Mouse (Mus musculus) erythroblast, adult 5-6 weeks (primary cell): ENCODE results near the gene Gfer. TPM values are rescaled to one million over a fixed set of nuclear protein-coding genes. Genes with fewer than 3 reads are reported as not detected.

ENCODE experiments used
- ATAC-seq: replicated peaks from 2 replicates; pipeline ENCODE4 v1.8.0; 2016; ENCODE audit warnings: moderate number of reproducible peaks, mild to moderate bottlenecking, moderate TSS enrichment, inconsistent platforms; ENCODE audit not compliant: poor library complexity, low FRiP score, severe bottlenecking
- total RNA-seq, 2 experiments: library from RNA; stranded (forward) in 1 of 2; stranded (reverse) in 1 of 2; fragments of 150-400 nt in 1 of 2; fragments of 200-764, 138-1000 nt in 1 of 2; gene quantifications; 2 replicates each; pipeline versions ENCODE4 v1.2.3 to v1.2.4; 2015 to 2017; ENCODE audit warnings: low replicate concordance in 2 of 2

Gene Gfer
- total RNA-seq, 2 experiments from 2014 or later, result 2.7 to 3.0 TPM

GRCm38 (mm10) chr17:24651835-24652234 is 44.1 kb downstream of the Gfer start:
- ATAC-seq, result no peak

- no peak for ATAC-seq
Measured at GRCm38 (mm10) chr17:24650766-24651165, 45.2 kb downstream of the Gfer start.

GRCm38 (mm10) chr17:24650070-24650616 is 45.8 kb downstream of the Gfer start, which contains the start of gene Slc9a3r2:
Gene Slc9a3r2, minus strand, starts transcription at chr17:24650327.
- no peak for ATAC-seq

- no peak for ATAC-seq
Measured at GRCm38 (mm10) chr17:24649581-24650069, 46.3 kb downstream of the Gfer start.

- ATAC-seq, result no peak
Measured at GRCm38 (mm10) chr17:24648731-24649377, 47.1 kb downstream of the Gfer start.

- no peak for ATAC-seq
Measured at GRCm38 (mm10) chr17:24647493-24647892, 48.5 kb downstream of the Gfer start.

GRCm38 (mm10) chr17:24646381-24646780 is 49.6 kb downstream of the Gfer start:
- ATAC-seq, result no peak

- no peak for ATAC-seq
Measured at GRCm38 (mm10) chr17:24645916-24646315, 50.0 kb downstream of the Gfer start.

- no peak for ATAC-seq
Measured at GRCm38 (mm10) chr17:24644875-24645721, 50.9 kb downstream of the Gfer start.

GRCm38 (mm10) chr17:24644030-24644715 is 51.8 kb downstream of the Gfer start:
- no peak for ATAC-seq

Other genes starting within 250 kb of the Gfer start
Only the 30 nearest of the 32 such genes appear.
- gene Pgp, start 225.8 kb downstream of the Gfer start, total RNA-seq (2015; ENCODE audit: low replicate concordance), result 14.2 and 20.2 TPM in 2 replicates
- 6.1 and 8.1 TPM in 2 replicates for gene Pgp, start 225.8 kb downstream of the Gfer start, total RNA-seq (2017; ENCODE audit: low replicate concordance)
- 1.7 TPM in 1 of 2 replicates, not detected in the other for gene Bricd5, start 222.3 kb downstream of the Gfer start, total RNA-seq (2015; ENCODE audit: low replicate concordance)
- 1.1 TPM in 1 of 2 replicates, not detected in the other for gene Bricd5, start 222.3 kb downstream of the Gfer start, total RNA-seq (2017; ENCODE audit: low replicate concordance)
- 5.9 and 15.8 TPM in 2 replicates for gene Mlst8, start 217.1 kb downstream of the Gfer start, total RNA-seq (2015; ENCODE audit: low replicate concordance)
- gene Mlst8, start 217.1 kb downstream of the Gfer start, total RNA-seq (2017; ENCODE audit: low replicate concordance), result 5.5 and 8.2 TPM in 2 replicates
- gene Caskin1, start 207.6 kb downstream of the Gfer start, total RNA-seq (2015; ENCODE audit: low replicate concordance), result not detected in 2 replicates
- gene Caskin1, start 207.6 kb downstream of the Gfer start, total RNA-seq (2017; ENCODE audit: low replicate concordance), result not detected in 2 replicates
- 11.9 and 13.2 TPM in 2 replicates for gene Traf7, start 168.2 kb downstream of the Gfer start, total RNA-seq (2015; ENCODE audit: low replicate concordance)
- gene Traf7, start 168.2 kb downstream of the Gfer start, total RNA-seq (2017; ENCODE audit: low replicate concordance), result 24.2 and 45.2 TPM in 2 replicates
- not detected in 2 replicates for gene Rab26, start 161.9 kb downstream of the Gfer start, total RNA-seq (2015; ENCODE audit: low replicate concordance)
- gene Rab26, start 161.9 kb downstream of the Gfer start, total RNA-seq (2017; ENCODE audit: low replicate concordance), result not detected in 2 replicates
- 1.5 and 6.1 TPM in 2 replicates for gene Pkd1, start 146.3 kb downstream of the Gfer start, total RNA-seq (2015; ENCODE audit: low replicate concordance)
- gene Pkd1, start 146.3 kb downstream of the Gfer start, total RNA-seq (2017; ENCODE audit: low replicate concordance), result 3.8 and 16.2 TPM in 2 replicates
- gene Tsc2, start 63.5 kb downstream of the Gfer start, total RNA-seq (2015; ENCODE audit: low replicate concordance), result 16.3 and 75.9 TPM in 2 replicates
- gene Tsc2, start 63.5 kb downstream of the Gfer start, total RNA-seq (2017; ENCODE audit: low replicate concordance), result 8.6 and 9.0 TPM in 2 replicates
- 1.0 TPM in 1 of 2 replicates, not detected in the other for gene Nthl1, start 63.5 kb downstream of the Gfer start, total RNA-seq (2015; ENCODE audit: low replicate concordance)
- 0.56 and 0.85 TPM in 2 replicates for gene Nthl1, start 63.5 kb downstream of the Gfer start, total RNA-seq (2017; ENCODE audit: low replicate concordance)
- gene Slc9a3r2, start 45.8 kb downstream of the Gfer start, total RNA-seq (2015; ENCODE audit: low replicate concordance), result 0.38 TPM in 1 of 2 replicates, not detected in the other
- gene Slc9a3r2, start 45.8 kb downstream of the Gfer start, total RNA-seq (2017; ENCODE audit: low replicate concordance), result 0.56 and 1.8 TPM in 2 replicates
- gene Npw, start 37.7 kb downstream of the Gfer start, total RNA-seq (2015; ENCODE audit: low replicate concordance), result not detected in 2 replicates
- gene Npw, start 37.7 kb downstream of the Gfer start, total RNA-seq (2017; ENCODE audit: low replicate concordance), result not detected in 2 replicates
- 3.7 and 7.9 TPM in 2 replicates for gene Zfp598, start 26.5 kb downstream of the Gfer start, total RNA-seq (2015; ENCODE audit: low replicate concordance)
- gene Zfp598, start 26.5 kb downstream of the Gfer start, total RNA-seq (2017; ENCODE audit: low replicate concordance), result 4.0 and 4.3 TPM in 2 replicates
- not detected in 2 replicates for gene Syngr3, start 6.2 kb downstream of the Gfer start, total RNA-seq (2015; ENCODE audit: low replicate concordance)
- gene Syngr3, start 6.2 kb downstream of the Gfer start, total RNA-seq (2017; ENCODE audit: low replicate concordance), result not detected in 2 replicates
- not detected in 2 replicates for gene Noxo1, start 78 bp upstream of the Gfer start, total RNA-seq (2015; ENCODE audit: low replicate concordance)
- gene Noxo1, start 78 bp upstream of the Gfer start, total RNA-seq (2017; ENCODE audit: low replicate concordance), result not detected in 2 replicates
- 0.58 and 5.9 TPM in 2 replicates for gene Tbl3, start 11.5 kb upstream of the Gfer start, total RNA-seq (2015; ENCODE audit: low replicate concordance)
- 4.3 and 11.9 TPM in 2 replicates for gene Tbl3, start 11.5 kb upstream of the Gfer start, total RNA-seq (2017; ENCODE audit: low replicate concordance)
- gene Rnf151, start 21.9 kb upstream of the Gfer start, total RNA-seq (2015; ENCODE audit: low replicate concordance), result not detected in 2 replicates
- not detected in 2 replicates for gene Rnf151, start 21.9 kb upstream of the Gfer start, total RNA-seq (2017; ENCODE audit: low replicate concordance)
- gene Rps2, start 22.0 kb upstream of the Gfer start, total RNA-seq (2015; ENCODE audit: low replicate concordance), result 1,254 and 1,636 TPM in 2 replicates
- gene Rps2, start 22.0 kb upstream of the Gfer start, total RNA-seq (2017; ENCODE audit: low replicate concordance), result 281 and 355 TPM in 2 replicates
- 52.0 and 124 TPM in 2 replicates for gene Ndufb10, start 28.3 kb upstream of the Gfer start, total RNA-seq (2015; ENCODE audit: low replicate concordance)
- 74.1 and 90.5 TPM in 2 replicates for gene Ndufb10, start 28.3 kb upstream of the Gfer start, total RNA-seq (2017; ENCODE audit: low replicate concordance)
- not detected in 2 replicates for gene Rpl3l, start 31.7 kb upstream of the Gfer start, total RNA-seq (2015; ENCODE audit: low replicate concordance)
- gene Rpl3l, start 31.7 kb upstream of the Gfer start, total RNA-seq (2017; ENCODE audit: low replicate concordance), result not detected in 2 replicates
- 177 and 224 TPM in 2 replicates for gene Msrb1, start 40.5 kb upstream of the Gfer start, total RNA-seq (2015; ENCODE audit: low replicate concordance)
- 42.8 and 97.5 TPM in 2 replicates for gene Msrb1, start 40.5 kb upstream of the Gfer start, total RNA-seq (2017; ENCODE audit: low replicate concordance)
- not detected in 2 replicates for gene Hs3st6, start 56.8 kb upstream of the Gfer start, total RNA-seq (2015; ENCODE audit: low replicate concordance)
- gene Hs3st6, start 56.8 kb upstream of the Gfer start, total RNA-seq (2017; ENCODE audit: low replicate concordance), result not detected in 2 replicates
- gene Meiob, start 108.1 kb upstream of the Gfer start, total RNA-seq (2015; ENCODE audit: low replicate concordance), result not detected in 2 replicates
- gene Meiob, start 108.1 kb upstream of the Gfer start, total RNA-seq (2017; ENCODE audit: low replicate concordance), result not detected in 2 replicates
- gene Hagh, start 144.0 kb upstream of the Gfer start, total RNA-seq (2015; ENCODE audit: low replicate concordance), result 191 and 222 TPM in 2 replicates
- gene Hagh, start 144.0 kb upstream of the Gfer start, total RNA-seq (2017; ENCODE audit: low replicate concordance), result 223 and 230 TPM in 2 replicates
- 58.0 and 66.9 TPM in 2 replicates for gene Fahd1, start 154.2 kb upstream of the Gfer start, total RNA-seq (2015; ENCODE audit: low replicate concordance)
- 71.4 and 87.7 TPM in 2 replicates for gene Fahd1, start 154.2 kb upstream of the Gfer start, total RNA-seq (2017; ENCODE audit: low replicate concordance)
- gene Igfals, start 169.8 kb upstream of the Gfer start, total RNA-seq (2015; ENCODE audit: low replicate concordance), result not detected in 2 replicates
- gene Igfals, start 169.8 kb upstream of the Gfer start, total RNA-seq (2017; ENCODE audit: low replicate concordance), result 0.17 TPM in 1 of 2 replicates, not detected in the other
- gene Nubp2, start 190.2 kb upstream of the Gfer start, total RNA-seq (2015; ENCODE audit: low replicate concordance), result 25.4 and 31.6 TPM in 2 replicates
- gene Nubp2, start 190.2 kb upstream of the Gfer start, total RNA-seq (2017; ENCODE audit: low replicate concordance), result 10.6 and 11.4 TPM in 2 replicates
- gene Spsb3, start 190.5 kb upstream of the Gfer start, total RNA-seq (2015; ENCODE audit: low replicate concordance), result 20.4 and 49.3 TPM in 2 replicates
- 28.2 and 35.1 TPM in 2 replicates for gene Spsb3, start 190.5 kb upstream of the Gfer start, total RNA-seq (2017; ENCODE audit: low replicate concordance)
- 7.1 and 8.6 TPM in 2 replicates for gene Eme2, start 198.9 kb upstream of the Gfer start, total RNA-seq (2015; ENCODE audit: low replicate concordance)
- 10.9 and 12.4 TPM in 2 replicates for gene Eme2, start 198.9 kb upstream of the Gfer start, total RNA-seq (2017; ENCODE audit: low replicate concordance)
- 4.8 and 7.1 TPM in 2 replicates for gene Mrps34, start 199.0 kb upstream of the Gfer start, total RNA-seq (2015; ENCODE audit: low replicate concordance)
- 2.0 and 5.0 TPM in 2 replicates for gene Mrps34, start 199.0 kb upstream of the Gfer start, total RNA-seq (2017; ENCODE audit: low replicate concordance)
- gene Nme3, start 200.3 kb upstream of the Gfer start, total RNA-seq (2015; ENCODE audit: low replicate concordance), result 15.0 and 18.3 TPM in 2 replicates
- 29.1 and 32.2 TPM in 2 replicates for gene Nme3, start 200.3 kb upstream of the Gfer start, total RNA-seq (2017; ENCODE audit: low replicate concordance)